Mouse (Mus musculus): Measurements from ENCODE around the gene Srpr.

The Srpr gene

GRCm38 (mm10) chr9:35262418-35262817 lies 62.4 kb downstream of the Srpr start:
- no peak for DNase-seq (ENCODE audit: low spot score)

DNA sequence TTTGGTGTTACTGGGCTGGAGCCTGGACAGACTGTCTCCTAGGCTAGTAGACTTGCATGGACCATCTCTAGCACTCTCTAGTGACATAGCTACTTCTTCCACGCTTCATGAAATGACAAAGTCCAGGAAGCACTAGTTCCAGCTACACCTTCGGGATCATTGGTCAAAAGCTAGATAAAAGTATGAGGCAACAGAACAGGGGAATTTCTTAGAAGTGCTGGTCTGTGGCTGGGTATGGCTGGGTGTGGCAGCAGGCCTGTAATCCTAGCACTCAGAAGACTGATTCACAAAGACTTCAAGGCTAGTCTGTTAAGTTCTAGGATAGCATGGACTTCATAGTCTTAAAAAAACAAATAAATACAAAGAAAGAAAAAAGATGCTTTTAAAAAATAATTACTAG lies 63.5 kb downstream of the Srpr start:
- peak; percentile 48 for DNase-seq (ENCODE audit: low spot score)

- DNase-seq (ENCODE audit: low spot score): peak; percentile 58
Measured at GRCm38 (mm10) chr9:35264509-35264908, 64.5 kb downstream of the Srpr start.

- peak; percentile 88 for DNase-seq (ENCODE audit: low spot score)
Measured at GRCm38 (mm10) chr9:35267146-35267975, 67.4 kb downstream of the Srpr start, which contains the start of the genes Fam118b and Rpusd4. Gene Fam118b (minus strand): TSS chr9:35267805. Gene Rpusd4 (plus strand): TSS chr9:35267865.

GRCm38 (mm10) chr9:35267976-35268715 lies 68.2 kb downstream of the Srpr start:
- DNase-seq (ENCODE audit: low spot score): no peak

GRCm38 (mm10) chr9:35277855-35278365 lies 77.9 kb downstream of the Srpr start:
- DNase-seq (ENCODE audit: low spot score): no peak

DNA sequence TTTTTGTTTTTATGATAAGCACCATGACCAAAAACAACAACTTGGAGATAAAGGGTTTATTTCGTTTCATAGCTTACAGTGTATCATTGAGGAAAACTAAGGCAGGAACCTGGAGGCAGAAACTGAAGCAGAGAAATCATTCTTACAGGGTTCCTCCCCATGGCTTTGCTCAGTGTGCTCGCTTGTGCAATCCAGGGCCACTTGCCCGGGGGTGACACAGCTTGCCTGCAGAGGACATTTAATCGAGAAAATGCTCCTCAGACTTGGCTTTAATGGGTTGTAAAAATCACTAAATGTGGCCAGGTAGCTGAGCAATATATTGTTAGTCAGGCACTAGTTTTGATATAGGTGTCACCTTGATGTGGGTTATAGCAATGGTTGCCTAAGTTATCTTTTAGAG lies 78.5 kb downstream of the Srpr start:
- DNase-seq (ENCODE audit: low spot score): no peak

DNA sequence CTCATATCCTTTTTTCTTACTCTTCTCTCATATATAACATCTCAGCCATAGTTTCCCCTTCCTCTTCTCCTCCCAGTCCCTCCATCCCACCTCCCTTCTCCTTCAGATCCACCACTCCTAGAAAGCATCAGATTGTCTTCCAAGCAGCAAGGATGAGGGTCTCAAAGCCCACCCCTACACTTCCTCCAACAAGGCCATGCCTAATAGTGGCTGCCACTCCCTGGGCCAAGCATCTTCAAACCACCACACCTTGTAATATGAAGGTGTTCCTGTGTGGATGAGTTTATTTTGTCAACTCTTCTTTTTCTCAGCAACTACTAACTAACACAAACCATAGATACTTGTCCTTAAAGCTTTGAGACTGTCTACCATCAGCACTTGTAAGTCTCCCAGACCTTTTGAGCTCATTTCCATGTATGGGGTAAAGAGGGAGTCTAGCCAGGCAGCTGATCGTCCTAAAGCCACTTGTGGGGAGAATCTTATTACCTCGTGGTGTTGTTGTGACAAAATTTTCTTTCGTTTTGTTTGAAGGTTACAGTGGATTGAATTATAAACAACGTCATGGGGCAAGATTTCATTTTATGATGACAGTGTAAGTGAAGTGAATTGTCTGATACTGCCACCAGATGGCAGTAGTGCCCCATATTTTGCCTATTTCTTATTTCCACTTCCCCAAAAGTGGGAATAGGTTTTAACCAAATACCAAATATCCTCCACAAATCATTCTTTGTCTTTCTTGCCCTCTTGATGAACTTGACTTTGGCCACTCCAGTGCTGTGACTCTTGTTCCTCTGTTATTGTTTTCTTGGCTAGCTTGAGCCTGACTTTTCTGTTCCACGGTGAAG lies 82.3 kb downstream of the Srpr start:
- peak; percentile 56 for DNase-seq (ENCODE audit: low spot score)

DNA sequence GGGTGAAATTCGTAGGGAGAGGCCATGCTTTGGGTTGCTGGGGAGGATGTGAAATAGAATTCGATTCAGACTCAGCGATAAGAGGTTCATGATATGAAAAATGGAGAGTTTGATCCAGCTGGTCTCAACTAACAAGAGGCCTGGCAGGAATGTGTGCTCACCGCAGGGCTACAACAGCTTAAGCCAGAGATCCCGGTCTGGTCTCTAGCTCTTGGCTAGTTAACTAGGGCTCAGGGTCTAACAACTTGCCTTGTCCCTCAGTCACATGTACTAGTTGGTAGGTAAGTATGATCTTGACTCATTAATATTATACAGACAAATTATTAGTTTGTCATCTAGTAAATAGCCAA lies 82.9 kb downstream of the Srpr start:
- DNase-seq (ENCODE audit: low spot score): no peak

DNA sequence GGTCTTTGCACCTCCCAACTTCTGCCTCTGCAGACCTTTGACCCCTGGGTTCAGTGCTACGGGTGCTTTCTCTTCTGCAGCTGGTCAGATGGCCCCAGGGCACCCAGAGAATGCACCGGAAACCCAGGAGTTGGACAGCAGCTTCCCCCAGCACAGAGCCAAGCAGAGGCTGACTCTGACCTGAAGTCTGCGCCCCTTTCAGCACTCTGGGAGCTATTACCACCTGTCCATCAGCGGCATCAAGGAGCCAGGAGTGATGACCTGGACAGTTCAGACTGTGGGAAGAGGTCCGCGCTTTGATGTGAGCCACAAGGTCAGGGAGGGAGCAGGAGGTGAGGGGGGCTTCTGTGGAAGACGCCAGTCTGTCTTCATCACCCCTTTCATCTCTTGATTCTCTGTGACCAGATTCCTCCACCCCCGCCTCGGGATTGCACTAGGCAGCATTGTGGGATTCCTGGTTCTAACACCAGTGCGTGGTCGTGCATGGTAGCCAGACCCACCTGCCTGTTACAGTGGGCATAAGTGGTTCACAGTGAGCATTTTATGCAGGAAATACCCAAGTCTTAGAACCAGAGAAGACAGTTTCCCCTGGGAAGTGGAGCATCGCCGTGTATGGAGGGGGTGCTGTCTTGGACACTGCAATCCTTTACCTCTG lies 83.6 kb downstream of the Srpr start:
- DNase-seq (ENCODE audit: low spot score): no peak

GRCm38 (mm10) chr9:35284351-35284750 lies 84.4 kb downstream of the Srpr start:
- no peak for DNase-seq (ENCODE audit: low spot score)

GRCm38 (mm10) chr9:35286351-35286750 lies 86.4 kb downstream of the Srpr start:
- no peak for DNase-seq (ENCODE audit: low spot score)

DNA sequence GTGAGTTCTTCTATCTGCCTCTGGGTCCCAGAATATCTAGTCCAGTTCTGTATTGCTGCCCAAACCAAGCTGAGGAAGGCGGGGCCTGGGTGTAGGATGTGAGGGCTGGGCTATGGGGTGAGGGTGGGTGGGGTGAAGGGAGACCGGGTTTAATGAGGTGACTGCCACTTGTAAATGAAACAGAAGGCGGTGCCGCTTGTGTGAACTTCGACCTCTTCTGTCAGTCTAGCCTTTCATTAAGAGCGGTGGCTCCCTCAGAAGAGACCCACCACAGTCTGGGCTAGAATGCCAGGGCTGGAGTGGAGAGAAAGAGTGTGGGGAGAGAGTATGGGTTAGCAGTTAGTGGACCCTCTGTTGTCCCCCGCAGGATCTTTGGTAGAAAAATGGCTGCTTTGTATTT lies 90.0 kb downstream of the Srpr start:
- no peak for DNase-seq (ENCODE audit: low spot score)

DNA sequence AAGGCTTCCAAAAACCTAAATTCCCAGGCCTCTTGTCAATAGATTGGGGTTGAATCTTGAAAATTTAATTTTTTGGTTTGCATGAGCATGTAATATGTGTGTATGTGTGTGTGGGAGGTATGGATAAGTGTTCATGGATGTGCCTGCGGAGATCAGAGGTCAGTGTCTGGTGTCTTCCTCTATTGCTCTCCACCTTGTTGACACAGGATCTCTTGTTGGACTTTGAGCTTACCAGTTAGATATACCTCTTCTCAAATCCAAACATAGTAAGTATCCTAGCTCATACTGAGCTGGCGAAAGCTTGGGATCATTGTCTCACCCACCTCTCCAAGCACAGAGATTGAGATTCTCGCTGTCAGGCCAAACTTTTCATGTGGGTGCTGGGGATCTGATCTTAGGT lies 90.4 kb downstream of the Srpr start:
- DNase-seq (ENCODE audit: low spot score): no peak

DNA sequence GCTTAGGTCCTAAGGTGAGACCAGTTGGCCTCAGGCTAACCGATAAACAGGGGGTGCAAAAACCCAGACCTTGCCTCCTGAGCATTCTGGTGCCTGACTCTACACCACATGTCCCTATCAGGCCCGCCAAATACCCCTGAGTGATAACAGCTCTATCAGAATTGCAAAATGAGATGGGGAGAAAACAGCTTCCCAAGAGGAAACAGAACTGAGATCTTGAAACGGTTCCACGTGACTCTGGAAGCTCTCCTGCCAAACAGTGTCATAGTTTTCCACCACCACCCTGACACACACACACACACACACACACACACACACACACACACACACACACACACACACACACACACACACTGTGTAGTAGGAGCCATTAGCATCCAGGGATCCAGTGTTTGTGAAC lies 90.9 kb downstream of the Srpr start:
- no peak for DNase-seq (ENCODE audit: low spot score)

GRCm38 (mm10) chr9:35293465-35293864 lies 93.5 kb downstream of the Srpr start:
- no peak for DNase-seq (ENCODE audit: low spot score)

Measured in c-Kit-positive CD71-positive TER-119-positive erythroid progenitor cells, embryonic 14.5 days (primary cell).